Mouse (Mus musculus) bone marrow, adult 2 months (tissue): ENCODE measurements around the gene Eef1g.

Experiments
- CTCF ChIP-seq: fragments of 200-500 bp; IDR thresholded peaks from 2 replicates; pipeline ENCODE4 v1.5.1; 2011; ENCODE audit warnings: low read length, control low read depth; ENCODE audit not compliant: control insufficient read depth, insufficient read depth
- POLR2A ChIP-seq: fragments of 200-500 bp; IDR thresholded peaks from 2 replicates; pipeline ENCODE4 v1.6.1; 2011; ENCODE audit warnings: low read depth, mild to moderate bottlenecking, control low read depth, low read length, borderline replicate concordance; ENCODE audit not compliant: control insufficient read depth

GRCm38 (mm10) chr19:8941515-8942217 is 25.2 kb upstream of the Eef1g start, which contains the start of gene Mta2:
- TF ChIP-seq CTCF (no peak), POLR2A (peak; percentile 96)
